Mouse (Mus musculus) neural tube, embryonic 14.5 days (tissue): ENCODE results near the gene Timm10. TPM values are rescaled to one million over a fixed set of nuclear protein-coding genes. Genes with fewer than 3 reads are reported as not detected.

Experiments
- ATAC-seq: fragments of 200-750 bp; cut with Nextera tagmentation; 2 replicates; pipeline ENCODE4 v1.8.0; 2017; ENCODE audit warnings: low read depth, mild to moderate bottlenecking, moderate TSS enrichment, moderate library complexity
- H3K27ac ChIP-seq: fragments of 300-500 bp; sonication (generic); 2 replicates; pipeline ENCODE4 v1.5.1; 2014; ENCODE audit warnings: low read depth, mild to moderate bottlenecking, control low read depth, low read length, moderate library complexity, mixed read lengths
- H3K27me3 ChIP-seq: fragments of 300-500 bp; sonication (generic); 2 replicates; pipeline ENCODE4 v1.6.1; 2014; ENCODE audit warnings: low read length; ENCODE audit not compliant: control insufficient read depth, insufficient read depth
- H3K36me3 ChIP-seq: fragments of 300-500 bp; sonication (generic); 2 replicates; pipeline ENCODE4 v1.6.1; 2014; ENCODE audit warnings: low read length, mixed read lengths; ENCODE audit not compliant: control insufficient read depth, insufficient read depth
- H3K4me1 ChIP-seq: fragments of 300-500 bp; sonication (generic); 2 replicates; pipeline ENCODE4 v1.6.1; 2014; ENCODE audit warnings: low read length; ENCODE audit not compliant: control insufficient read depth, insufficient read depth
- H3K4me2 ChIP-seq: fragments of 300-500 bp; sonication (generic); 2 replicates; pipeline ENCODE4 v1.6.1; 2014; ENCODE audit warnings: mild to moderate bottlenecking, low read depth, low read length, control low read depth
- H3K4me3 ChIP-seq: fragments of 300-500 bp; sonication (generic); 2 replicates; pipeline ENCODE4 v1.5.1; 2014; ENCODE audit warnings: low read depth, low read length, control low read depth, mixed read lengths
- H3K9ac ChIP-seq: fragments of 300-500 bp; sonication (generic); replicated peaks from 2 replicates; pipeline ENCODE4 v1.6.1; 2014; ENCODE audit warnings: low read depth, mild to moderate bottlenecking, control low read depth, low read length, mixed read lengths
- H3K9me3 ChIP-seq: fragments of 300-500 bp; sonication (generic); 2 replicates; pipeline ENCODE4 v1.6.1; 2016; ENCODE audit warnings: low read length; ENCODE audit not compliant: control insufficient read depth
- WGBS: fragments of 180-500 bp; shearing (Covaris S2); extraction: QIAGEN DNeasy Blood & Tissue Kit; methylation state at CpG from one replicate; pipeline ENCODE4 v1.1.7; 2014; 5-methylcytosine and 5-hydroxymethylcytosine counted together
- polyA plus RNA-seq: library from polyadenylated mRNA; unstranded; fragments of >200 nt; fragmentation: Nextera tagmentation; extraction: Ambion mirVana; gene quantifications from 2 replicates; pipeline ENCODE4 v1.2.1, GENCODE M21; 2014

The Timm10 gene
- polyA plus RNA-seq, 1 experiment from 2014 or later = 89.4 TPM

- peak; percentile 62 for ATAC-seq
- WGBS = under 1% methylated on average over 47 of the region's 47 CpGs
- peaks cover 19% of the 10 kb centered on the region for H3K27me3 ChIP-seq
These were observed 39.1 kb downstream of the Timm10 start for GRCm38 (mm10) chr2:84865616-84866571.

GRCm38 (mm10) chr2:84868521-84868943 is 41.7 kb downstream of the Timm10 start:
- Histone ChIP-seq H3K27me3 (peaks cover 45% of the 10 kb centered on the region), H3K4me3 (no peak overlapping the region), H3K9ac (no peak overlapping the region), H3K4me1 (peaks cover 12% of the 10 kb centered on the region), H3K9me3 (no peaks in the 10 kb centered on the region), H3K36me3 (no peaks in the 10 kb centered on the region), H3K4me2 (no peak overlapping the region), H3K27ac (no peak overlapping the region)
- 8% methylated on average over 5 of the region's 5 CpGs for WGBS
- no peak for ATAC-seq

More at GRCm38 (mm10) chr2:84865616-84866571, 39.1 kb downstream of the Timm10 start:
- Histone ChIP-seq H3K9me3 (no peaks in the 10 kb centered on the region), H3K4me1 (peaks cover 5% of the 10 kb centered on the region; the same call in 1 of the 2 replicates), H3K4me3 (peak overlapping the region; percentile 33), H3K36me3 (no peaks in the 10 kb centered on the region), H3K27ac (no peak overlapping the region), H3K9ac (peak overlapping the region; percentile 46), H3K4me2 (peak overlapping the region; percentile 69)

- ATAC-seq = no peak
- peaks cover 48% of the 10 kb centered on the region for H3K27me3 ChIP-seq
These were observed 42.2 kb downstream of the Timm10 start for GRCm38 (mm10) chr2:84868977-84869376.

GRCm38 (mm10) chr2:84870623-84871160 is 43.9 kb downstream of the Timm10 start:
- no peak overlapping the region for H3K4me3 ChIP-seq
- H3K4me1 ChIP-seq = peaks cover 12% of the 10 kb centered on the region
- H3K36me3 ChIP-seq = no peaks in the 10 kb centered on the region
- ATAC-seq = no peak
- H3K27ac ChIP-seq = no peak overlapping the region
- H3K9me3 ChIP-seq = no peaks in the 10 kb centered on the region
- peaks cover 55% of the 10 kb centered on the region for H3K27me3 ChIP-seq
- H3K4me2 ChIP-seq = no peak overlapping the region
- H3K9ac ChIP-seq = no peak overlapping the region
- WGBS = 68% methylated on average over 4 of the region's 4 CpGs

More at GRCm38 (mm10) chr2:84868977-84869376, 42.2 kb downstream of the Timm10 start:
- Histone ChIP-seq H3K9me3 (no peaks in the 10 kb centered on the region), H3K36me3 (no peaks in the 10 kb centered on the region), H3K4me2 (no peak overlapping the region), H3K9ac (no peak overlapping the region), H3K27ac (no peak overlapping the region), H3K4me1 (peaks cover 12% of the 10 kb centered on the region), H3K4me3 (no peak overlapping the region)
- WGBS = 65% methylated on average over 2 of the region's 2 CpGs

- no peaks in the 10 kb centered on the region for H3K36me3 ChIP-seq
- H3K4me1 ChIP-seq = peaks cover 7% of the 10 kb centered on the region; the same call in 1 of the 2 replicates
- H3K27me3 ChIP-seq = peaks cover 52% of the 10 kb centered on the region
- peak overlapping the region; percentile 75 for H3K4me2 ChIP-seq
- 1% methylated on average over 72 of the region's 78 CpGs for WGBS
- H3K9ac ChIP-seq = peak overlapping the region; percentile 47
- no peaks in the 10 kb centered on the region for H3K9me3 ChIP-seq
- ATAC-seq = peak; percentile 58
- H3K27ac ChIP-seq = no peak overlapping the region
- H3K4me3 ChIP-seq = peak overlapping the region; percentile 43
These were observed 45.4 kb downstream of the Timm10 start for GRCm38 (mm10) chr2:84872105-84872716.

GRCm38 (mm10) chr2:84875842-84876241 is 49.0 kb downstream of the Timm10 start:
- WGBS = 52% methylated on average over 6 of the region's 6 CpGs
- H3K27me3 ChIP-seq = peaks cover 38% of the 10 kb centered on the region
- no peak overlapping the region for H3K4me3 ChIP-seq
- no peak overlapping the region for H3K27ac ChIP-seq
- H3K4me2 ChIP-seq = no peak overlapping the region
- H3K9ac ChIP-seq = no peak overlapping the region
- H3K9me3 ChIP-seq = no peaks in the 10 kb centered on the region
- H3K36me3 ChIP-seq = no peaks in the 10 kb centered on the region
- no peak for ATAC-seq
- peaks cover 7% of the 10 kb centered on the region; the same call in 1 of the 2 replicates for H3K4me1 ChIP-seq

Other genes with a start within 250 kb of the Timm10 start
- gene Ctnnd1, start 176.2 kb upstream of the Timm10 start, polyA plus RNA-seq = 30.1 and 40.4 TPM in 2 replicates
- gene Btbd18, start 167.9 kb upstream of the Timm10 start, polyA plus RNA-seq = 0.24 and 0.44 TPM in 2 replicates
- gene Selenoh, start 156.2 kb upstream of the Timm10 start, polyA plus RNA-seq = 163 and 181 TPM in 2 replicates
- gene Gm28635, start 149.0 kb upstream of the Timm10 start, polyA plus RNA-seq = 0.13 TPM in 1 of 2 replicates, not detected in the other
- 61.5 and 64.5 TPM in 2 replicates for gene Med19, start 148.6 kb upstream of the Timm10 start, polyA plus RNA-seq
- gene Tmx2, start 147.9 kb upstream of the Timm10 start, polyA plus RNA-seq = 311 and 342 TPM in 2 replicates
- gene Zdhhc5, start 111.8 kb upstream of the Timm10 start, polyA plus RNA-seq = 22.8 and 23.9 TPM in 2 replicates
- gene Clp1, start 99.6 kb upstream of the Timm10 start, polyA plus RNA-seq = 20.6 and 24.7 TPM in 2 replicates
- 17.8 TPM in 2 replicates for gene Ypel4, start 92.9 kb upstream of the Timm10 start, polyA plus RNA-seq
- 1.7 and 2.6 TPM in 2 replicates for gene Gm19426, start 83.3 kb upstream of the Timm10 start, polyA plus RNA-seq
- 15.7 and 34.8 TPM in 2 replicates for gene Serping1, start 51.6 kb upstream of the Timm10 start, polyA plus RNA-seq
- 16.3 and 16.7 TPM in 2 replicates for gene Ube2l6, start 28.2 kb upstream of the Timm10 start, polyA plus RNA-seq
- not detected in 2 replicates for gene Smtnl1, start 4.3 kb upstream of the Timm10 start, polyA plus RNA-seq
- gene Slc43a1, start 11.9 kb downstream of the Timm10 start, polyA plus RNA-seq = 0.63 and 1.8 TPM in 2 replicates
- gene Rtn4rl2, start 59.7 kb downstream of the Timm10 start, polyA plus RNA-seq = 1.8 and 4.9 TPM in 2 replicates
- gene Slc43a3, start 109.6 kb downstream of the Timm10 start, polyA plus RNA-seq = 2.5 and 7.1 TPM in 2 replicates
- gene Prg2, start 153.5 kb downstream of the Timm10 start, polyA plus RNA-seq = not detected in 2 replicates
- gene Prg3, start 161.2 kb downstream of the Timm10 start, polyA plus RNA-seq = not detected in 2 replicates
- gene Ssrp1, start 210.2 kb downstream of the Timm10 start, polyA plus RNA-seq = 152 and 178 TPM in 2 replicates
- 0.94 and 22.0 TPM in 2 replicates for gene P2rx3, start 210.5 kb downstream of the Timm10 start, polyA plus RNA-seq
- 6.8 and 10.6 TPM in 2 replicates for gene Tnks1bp1, start 221.0 kb downstream of the Timm10 start, polyA plus RNA-seq